Mouse (Mus musculus) hindbrain, embryonic 10.5 days (tissue): ENCODE results near the gene Olfr1413. TPM values are rescaled to one million over a fixed set of nuclear protein-coding genes. Genes with fewer than 3 reads are reported as not detected.

ENCODE experiments used
- DNase-seq: peaks from one replicate; pipeline ENCODE4 v3.0.0-alpha.2; 2017; ENCODE audit warnings: low spot score
- H3K27ac ChIP-seq: fragments of 300-500 bp; sonication (generic); 2 replicates; pipeline ENCODE4 v1.5.1; 2016; ENCODE audit warnings: mild to moderate bottlenecking, moderate library complexity
- H3K27me3 ChIP-seq: fragments of 300-500 bp; sonication (generic); 2 replicates; pipeline ENCODE4 v1.6.1; 2016; ENCODE audit warnings: mild to moderate bottlenecking; ENCODE audit not compliant: poor library complexity, insufficient read depth, severe bottlenecking
- H3K36me3 ChIP-seq: fragments of 300-500 bp; sonication (generic); 2 replicates; pipeline ENCODE4 v1.6.1; 2016; ENCODE audit warnings: mild to moderate bottlenecking, moderate library complexity
- H3K4me1 ChIP-seq: fragments of 300-500 bp; sonication (generic); replicated peaks from 2 replicates; pipeline ENCODE4 v1.6.1; 2016; ENCODE audit warnings: mild to moderate bottlenecking
- H3K4me3 ChIP-seq: fragments of 300-500 bp; sonication (generic); 2 replicates; pipeline ENCODE4 v1.5.1; 2016; ENCODE audit warnings: mild to moderate bottlenecking, moderate library complexity
- H3K9me3 ChIP-seq: fragments of 300-500 bp; sonication (generic); 2 replicates; pipeline ENCODE4 v1.6.1; 2016; ENCODE audit warnings: mild to moderate bottlenecking, moderate library complexity
- WGBS: fragments of 180-500 bp; shearing (Covaris S2); methylation state at CpG from one replicate; pipeline ENCODE4 v1.1.7; 2016; 5-methylcytosine and 5-hydroxymethylcytosine counted together
- polyA plus RNA-seq: library from polyadenylated mRNA; unstranded; fragments of >200 nt; fragmentation: Nextera tagmentation; extraction: Ambion mirVana; gene quantifications from 2 replicates; pipeline ENCODE4 v1.2.1, GENCODE M21; 2016

Gene Olfr1413
- polyA plus RNA-seq, 1 experiment from 2014 or later: not detected

DNA sequence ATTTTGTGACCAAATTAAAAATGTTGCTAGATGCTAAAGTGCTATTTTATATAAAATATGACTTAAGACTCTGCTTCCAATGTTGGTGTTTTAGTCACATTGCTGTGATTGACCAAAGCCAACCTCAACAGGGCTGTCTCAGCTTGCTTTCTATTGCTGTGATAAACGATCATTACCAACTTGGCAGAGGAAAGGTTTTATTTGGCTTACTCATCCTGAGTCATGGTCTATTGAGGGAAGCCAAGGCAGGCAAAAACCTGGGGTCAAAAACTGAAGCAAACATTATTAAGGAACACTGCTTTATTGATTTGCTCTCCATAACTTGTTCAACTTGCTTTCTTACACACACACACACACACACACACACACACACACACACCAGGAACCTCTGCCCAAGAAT lies 44.9 kb downstream of the Olfr1413 start:
- Histone ChIP-seq H3K9me3 (no peaks in the 10 kb centered on the region), H3K27ac (no peak overlapping the region), H3K4me1 (no peaks in the 10 kb centered on the region), H3K4me3 (no peak overlapping the region), H3K27me3 (peaks cover 10% of the 10 kb centered on the region; the same call in 1 of the 2 replicates), H3K36me3 (no peaks in the 10 kb centered on the region)
- WGBS: 84% methylated on average over 1 of the region's 1 CpGs
- no peak for DNase-seq

DNA sequence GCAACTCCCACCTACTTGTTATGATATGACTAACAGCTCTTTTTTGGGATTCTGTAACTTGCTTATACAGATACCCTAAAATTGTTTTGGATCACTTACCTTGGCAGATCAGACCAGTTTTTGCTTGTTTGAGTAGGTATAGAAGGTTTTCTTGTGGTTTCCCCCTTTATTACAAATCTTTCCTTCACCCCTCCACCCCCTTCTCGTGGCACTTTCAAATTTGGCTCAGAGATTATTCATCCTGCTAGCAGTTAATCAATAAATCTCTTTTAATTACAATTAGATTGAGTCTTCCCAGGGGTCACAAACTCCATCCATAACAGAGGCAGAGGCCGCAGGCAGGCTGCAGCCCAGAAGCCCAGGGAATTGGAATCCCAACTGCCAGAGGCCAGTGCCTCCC lies 46.4 kb downstream of the Olfr1413 start, which contains the start of gene Olfr12:
TSS of gene Olfr12 (plus strand) at position 301 of the 400 bp plus-strand sequence.
- Histone ChIP-seq H3K27me3 (peaks cover under 1% of the 10 kb centered on the region; the same call in 1 of the 2 replicates), H3K27ac (no peak within 1 kb of the TSS), H3K4me1 (no peaks in the 10 kb centered on the region), H3K36me3 (no peaks in the 10 kb centered on the region), H3K4me3 (no peak within 1 kb of the TSS), H3K9me3 (no peaks in the 10 kb centered on the region)
- DNase-seq: no peak
- 65% methylated on average over 2 of the region's 2 CpGs for WGBS

DNA sequence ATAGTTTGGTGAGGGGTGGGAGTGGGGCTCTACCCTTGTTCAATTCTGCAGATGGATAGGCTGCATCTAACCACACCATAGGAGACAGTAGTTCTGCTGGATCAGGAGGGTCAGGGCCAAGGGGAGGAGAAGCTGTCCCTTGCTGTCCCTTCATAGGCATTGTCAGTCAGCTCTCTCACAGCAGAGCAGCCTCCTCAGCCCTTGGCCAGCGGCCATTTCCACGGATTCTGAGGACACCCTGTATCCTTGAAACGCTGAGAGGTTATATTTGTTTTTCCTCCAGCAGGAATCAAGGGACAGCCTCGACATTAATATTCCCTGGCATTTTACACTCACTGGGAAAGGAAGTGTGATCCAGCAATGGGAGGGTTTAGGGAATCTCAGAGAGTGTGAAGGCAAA lies 47.2 kb downstream of the Olfr1413 start:
- Histone ChIP-seq H3K27ac (no peak overlapping the region), H3K4me3 (no peak overlapping the region), H3K4me1 (no peaks in the 10 kb centered on the region), H3K36me3 (no peaks in the 10 kb centered on the region), H3K9me3 (no peaks in the 10 kb centered on the region), H3K27me3 (no peaks in the 10 kb centered on the region; the same call in 1 of the 2 replicates)
- no peak for DNase-seq
- WGBS: 75% methylated on average over 4 of the region's 4 CpGs

Other genes with a start within 250 kb of the Olfr1413 start
- gene Ndufa10, start 97.5 kb upstream of the Olfr1413 start, polyA plus RNA-seq: 291 and 296 TPM in 2 replicates
- gene Olfr1416, start 86.2 kb upstream of the Olfr1413 start, polyA plus RNA-seq: not detected in 2 replicates
- gene Olfr1415, start 75.2 kb upstream of the Olfr1413 start, polyA plus RNA-seq: not detected in 2 replicates
- not detected in 2 replicates for gene Olfr1414, start 52.7 kb upstream of the Olfr1413 start, polyA plus RNA-seq
- gene Olfr1412, start 14.5 kb downstream of the Olfr1413 start, polyA plus RNA-seq: not detected in 2 replicates
- not detected in 2 replicates for gene Olfr1411, start 23.1 kb downstream of the Olfr1413 start, polyA plus RNA-seq
- gene Olfr1410, start 34.5 kb downstream of the Olfr1413 start, polyA plus RNA-seq: not detected in 2 replicates
- 0.18 TPM in 1 of 2 replicates, not detected in the other for gene Olfr12, start 46.5 kb downstream of the Olfr1413 start, polyA plus RNA-seq
- 391 and 433 TPM in 2 replicates for gene Cops9, start 70.7 kb downstream of the Olfr1413 start, polyA plus RNA-seq
- gene Otos, start 77.5 kb downstream of the Olfr1413 start, polyA plus RNA-seq: 0.07 TPM in 1 of 2 replicates, not detected in the other